Mouse (Mus musculus): Measurements from ENCODE around the gene Arhgap8.

Arhgap8 gene

DNA sequence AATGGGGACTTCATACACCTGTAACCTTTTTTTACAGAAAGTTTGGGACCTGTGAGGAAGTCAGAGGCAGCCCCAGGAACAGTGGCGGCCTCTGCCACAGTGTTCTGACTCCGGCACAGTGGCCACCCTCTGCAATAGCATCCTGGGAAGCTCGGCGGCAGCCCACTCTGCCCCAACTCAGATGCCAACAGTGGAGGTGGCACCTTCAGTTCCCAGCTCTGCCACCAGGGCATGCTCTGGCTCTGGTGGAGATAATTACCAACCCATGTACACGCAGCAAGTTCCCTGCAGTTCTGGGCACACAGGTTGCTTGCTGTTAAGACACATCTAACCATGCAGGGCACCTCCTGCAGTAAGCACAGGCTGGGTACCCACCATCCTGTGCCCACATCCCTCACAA is 80.3 kb downstream of the Arhgap8 start:
- DNase-seq (ENCODE audit: low spot score), result no peak

DNA sequence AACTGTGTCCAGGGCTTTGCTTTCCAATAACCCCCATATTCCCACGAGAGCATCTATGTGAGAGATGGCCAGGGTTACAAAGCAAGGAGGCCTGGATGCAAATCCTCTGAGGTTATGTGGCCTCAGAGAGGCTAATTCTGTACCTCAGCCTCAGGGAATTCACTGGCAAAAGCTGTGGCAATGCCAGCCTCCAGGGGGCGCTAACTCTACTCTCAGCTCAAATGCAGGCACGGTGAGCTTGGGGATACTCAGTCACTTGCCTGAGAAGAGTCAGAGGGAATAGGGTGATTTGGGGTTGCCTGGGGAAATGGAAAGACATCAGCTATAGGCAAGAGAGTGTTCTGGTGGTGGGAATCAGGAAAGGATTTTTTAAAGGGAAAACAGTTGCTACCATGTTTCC is 83.8 kb downstream of the Arhgap8 start:
- DNase-seq (ENCODE audit: low spot score), result peak; percentile 49

DNA sequence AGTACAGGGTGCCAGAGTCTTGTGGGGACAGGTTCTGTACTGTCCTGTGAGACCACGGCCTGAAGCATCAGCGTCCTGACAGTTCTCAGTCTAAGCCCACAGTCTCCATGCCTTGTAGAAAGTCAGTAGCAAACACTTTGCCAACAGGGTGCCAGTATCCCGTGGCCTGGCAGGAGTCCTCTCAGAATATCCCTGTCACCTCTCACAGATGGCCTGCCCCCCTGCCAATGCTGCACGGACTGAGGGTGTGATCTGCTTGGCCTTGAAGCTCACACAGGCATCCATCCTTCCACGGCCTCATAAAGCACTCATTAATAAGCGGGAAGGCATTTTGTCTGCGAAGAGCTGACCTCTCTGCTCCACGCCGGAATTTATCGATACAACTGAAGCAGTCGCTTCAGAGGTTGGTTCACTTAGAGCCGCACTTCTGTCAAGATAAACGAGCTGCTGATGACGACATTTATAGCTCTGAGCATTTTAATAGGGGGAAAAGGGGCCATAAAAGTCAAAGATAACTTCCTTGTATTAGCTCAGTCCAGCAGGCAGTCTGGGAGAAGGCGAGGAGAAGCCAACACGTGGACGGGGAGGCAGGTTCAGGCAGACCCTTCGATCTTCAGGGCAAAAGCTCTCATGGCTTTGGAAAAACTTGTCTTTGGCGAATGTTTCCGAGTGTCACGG is 89.6 kb downstream of the Arhgap8 start:
- no peak for DNase-seq (ENCODE audit: low spot score)

DNA sequence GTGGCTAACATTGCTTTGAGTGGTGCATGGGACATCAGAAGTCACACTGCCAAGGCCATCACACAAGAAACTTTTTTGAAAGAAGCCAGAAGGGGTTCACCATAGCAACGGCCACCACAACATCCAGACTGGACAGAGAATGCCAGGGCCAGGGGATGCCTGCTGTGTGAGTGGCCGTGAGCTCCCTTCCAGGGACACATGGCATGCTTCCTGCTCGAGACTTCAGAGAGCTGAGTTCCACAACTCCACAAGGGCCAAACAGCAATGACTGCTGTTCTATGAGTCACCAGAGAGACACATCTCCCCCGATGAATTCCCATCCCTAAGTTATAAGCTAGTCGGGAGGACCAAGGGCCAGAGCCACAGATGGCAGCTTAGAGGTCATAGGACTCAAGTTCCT is 91.3 kb downstream of the Arhgap8 start:
- DNase-seq (ENCODE audit: low spot score), result no peak

DNA sequence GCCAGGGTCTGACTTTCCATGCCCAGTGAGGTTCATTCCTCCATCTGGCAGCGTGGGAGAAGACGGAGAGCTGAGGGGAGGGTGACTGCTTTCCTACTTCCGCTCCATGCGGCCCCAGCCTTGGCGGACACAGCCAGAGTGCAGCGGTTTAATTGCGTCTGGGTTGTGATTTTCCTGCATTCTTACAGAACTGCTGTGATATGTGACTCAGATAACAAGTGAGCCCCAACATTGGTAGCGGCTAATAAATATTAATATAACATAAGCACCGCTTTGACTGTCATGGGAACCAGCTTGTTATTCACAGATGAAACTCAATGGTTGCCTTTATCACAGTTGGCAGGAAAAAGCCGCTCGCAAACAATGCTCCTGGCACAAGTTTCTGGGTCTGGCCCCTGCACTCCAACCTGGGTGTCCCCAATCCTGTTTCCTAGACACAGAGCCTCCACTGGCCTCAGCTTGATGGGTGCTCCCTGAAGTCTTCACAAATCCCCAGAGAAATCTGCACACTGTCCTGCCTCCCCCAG is 93.0 kb downstream of the Arhgap8 start:
- DNase-seq (ENCODE audit: low spot score), result no peak

DNA sequence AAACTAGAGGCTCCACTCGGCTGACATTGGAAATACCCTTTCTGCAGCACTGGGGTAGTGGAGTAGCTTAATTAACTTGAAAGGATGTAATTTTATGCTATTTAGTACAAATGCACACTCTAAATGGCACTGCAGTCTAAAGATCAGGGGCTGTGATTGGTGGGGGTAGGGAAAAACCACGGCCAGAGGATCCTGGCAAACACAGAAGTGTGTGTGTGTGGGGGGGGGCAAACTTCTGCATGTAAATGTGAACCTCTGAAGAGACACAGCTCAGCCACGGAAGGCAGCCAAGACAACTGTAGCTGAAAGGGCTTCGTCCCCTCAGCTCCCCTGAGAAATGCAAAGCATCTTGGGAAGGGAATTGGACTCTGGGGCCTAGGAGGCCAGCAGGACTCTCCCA is 95.3 kb downstream of the Arhgap8 start:
- no peak for DNase-seq (ENCODE audit: low spot score)

DNA sequence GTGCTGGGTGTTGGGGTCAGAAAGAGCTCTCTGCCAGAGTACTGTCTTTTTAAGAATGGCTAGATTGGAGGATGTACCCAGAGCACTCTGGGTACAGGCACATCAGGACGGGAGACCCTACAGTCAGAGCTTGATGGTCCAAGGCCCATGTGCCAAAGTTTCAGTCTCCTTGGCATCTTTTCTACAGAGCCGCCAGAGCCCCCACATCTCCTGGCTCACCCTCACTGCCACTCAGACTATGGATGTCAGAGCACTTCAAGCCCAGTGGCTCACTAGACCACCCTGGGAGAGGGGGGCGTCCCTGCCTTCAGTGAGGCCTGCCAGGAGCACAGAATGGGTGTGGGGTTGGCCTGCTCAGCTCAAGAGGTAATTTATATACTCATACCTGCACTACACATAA is 97.7 kb downstream of the Arhgap8 start:
- no peak for DNase-seq (ENCODE audit: low spot score)

DNA sequence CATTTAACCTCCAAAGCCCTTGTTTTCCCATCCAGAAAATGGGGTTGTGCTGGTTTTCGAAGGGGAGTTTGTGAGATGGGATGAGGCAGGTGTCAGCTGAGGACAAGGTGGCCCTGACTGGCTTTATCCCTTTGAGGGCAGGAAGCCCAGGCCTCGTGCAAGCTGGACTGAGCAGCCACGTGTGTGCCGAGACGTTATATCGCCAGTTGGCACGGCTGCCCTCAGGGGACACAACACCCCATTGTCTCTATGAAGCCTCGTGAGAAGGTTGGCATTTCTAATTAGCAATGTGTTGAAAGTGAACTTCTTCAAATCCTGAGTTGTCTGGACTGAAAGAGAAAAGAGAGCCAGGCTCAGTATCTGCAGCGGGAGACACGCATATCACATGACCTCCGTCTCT is 98.4 kb downstream of the Arhgap8 start:
- DNase-seq (ENCODE audit: low spot score), result no peak

DNA sequence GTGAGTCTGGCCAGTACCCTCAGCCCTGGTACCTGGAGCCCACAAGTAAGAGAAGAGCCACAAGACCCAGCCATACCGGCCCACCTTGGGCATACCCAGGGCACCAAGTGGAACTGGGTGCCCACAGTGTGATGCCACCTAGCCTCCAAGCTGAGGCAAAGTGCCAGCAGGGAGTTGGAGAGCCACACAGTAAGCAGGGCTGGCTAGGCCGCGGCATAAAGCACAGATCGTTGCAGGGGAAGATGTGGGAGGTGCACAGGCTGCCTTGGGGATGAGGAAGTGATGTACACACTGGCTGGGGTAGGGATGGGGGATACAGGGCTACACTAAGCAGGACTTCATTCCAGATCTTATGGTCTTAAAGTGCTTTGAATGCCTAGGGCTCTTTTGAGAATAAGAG is 101.0 kb downstream of the Arhgap8 start:
- no peak for DNase-seq (ENCODE audit: low spot score)
